Mouse (Mus musculus): Measurements from ENCODE around the gene Tbx19.

The Tbx19 gene

DNA sequence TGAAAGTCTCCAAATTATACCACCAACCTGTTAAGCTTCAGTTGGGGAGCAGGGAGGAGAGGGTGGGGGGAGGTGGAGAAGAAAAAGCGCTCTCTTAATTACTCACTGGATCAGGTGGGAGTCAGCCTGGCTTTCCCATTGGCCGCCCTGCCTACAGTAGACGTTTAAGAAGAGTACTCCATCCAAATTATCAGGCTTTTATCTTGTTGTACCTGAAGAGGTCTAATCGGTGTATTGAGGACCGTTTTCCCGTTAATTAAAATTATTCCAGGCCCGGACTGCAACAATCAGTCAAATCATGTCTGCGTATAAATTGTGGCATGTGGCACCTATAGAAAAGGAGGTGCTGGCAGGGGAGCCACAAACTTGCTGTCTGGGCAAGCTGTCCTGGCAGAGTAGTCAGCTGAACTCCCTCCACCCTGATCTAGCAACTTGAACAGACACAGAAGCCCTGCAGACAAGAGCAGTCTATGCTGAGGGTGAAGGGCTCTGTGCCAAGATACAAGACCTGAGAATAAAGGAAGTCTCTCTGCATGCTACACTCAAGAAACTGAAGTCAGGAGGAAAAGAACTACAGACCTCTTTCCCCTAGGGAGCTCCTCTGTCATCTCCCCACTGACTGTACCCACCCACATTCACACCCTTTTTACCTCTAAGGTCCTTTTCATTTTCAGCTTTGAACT is at the start of gene Tbx19:
TSS of gene Tbx19 (minus strand) at position 51 of the 683 bp plus-strand sequence.
- in situ Hi-C loops (cut with MboI, MseI) = no loop called here

DNA sequence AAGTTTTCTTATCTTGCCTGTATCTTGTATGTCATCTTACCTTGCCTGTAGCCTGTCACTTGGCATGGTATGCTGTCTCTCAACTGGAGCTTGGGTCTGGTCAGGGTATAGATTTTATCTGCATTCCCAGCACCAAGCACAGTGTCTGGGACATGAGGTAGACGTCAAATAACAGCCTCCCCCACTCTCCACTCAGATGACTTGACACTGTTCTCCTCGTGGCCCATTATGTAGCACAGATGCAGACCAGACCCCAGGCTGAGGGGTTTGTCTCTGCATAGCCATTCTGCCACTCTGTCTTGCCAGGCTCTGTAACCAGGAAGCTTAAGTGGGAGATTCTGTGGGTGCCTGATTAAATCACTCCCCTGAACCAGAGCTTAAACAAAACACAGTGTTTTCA is 45.0 kb upstream of the Tbx19 start:
- in situ Hi-C loops (cut with MboI, MseI) = no loop called here

GRCm38 (mm10) chr1:165203488-165204035 is 43.0 kb upstream of the Tbx19 start:
- in situ Hi-C loops (cut with MboI, MseI) = no loop called here

DNA sequence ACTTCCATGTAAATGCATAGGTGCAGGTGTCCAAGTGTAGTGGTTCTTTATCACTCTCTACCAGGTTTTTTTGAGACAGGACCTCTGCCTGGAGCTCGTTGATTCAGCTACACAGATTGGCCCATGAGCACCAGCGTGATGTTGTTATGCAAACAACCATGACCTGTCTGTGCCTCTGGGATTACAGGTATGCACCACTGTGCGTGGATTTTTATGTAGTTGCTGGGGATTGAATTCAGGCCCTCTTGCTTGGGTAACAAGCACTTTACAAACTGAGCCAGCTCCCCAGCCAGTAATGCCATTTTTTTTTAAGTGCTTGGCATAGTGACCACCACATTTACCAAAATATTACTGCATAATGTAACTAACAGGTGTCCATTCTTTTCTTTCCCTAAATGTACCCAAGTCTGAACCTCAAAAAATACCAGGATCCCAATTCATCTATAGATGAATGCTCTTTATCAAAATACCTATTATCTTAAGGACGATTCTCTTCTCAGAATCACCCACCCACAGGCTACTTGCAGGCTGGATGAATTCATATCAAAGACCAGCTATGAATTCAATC is 41.0 kb upstream of the Tbx19 start:
- in situ Hi-C loops (cut with MboI, MseI) = no loop called here

DNA sequence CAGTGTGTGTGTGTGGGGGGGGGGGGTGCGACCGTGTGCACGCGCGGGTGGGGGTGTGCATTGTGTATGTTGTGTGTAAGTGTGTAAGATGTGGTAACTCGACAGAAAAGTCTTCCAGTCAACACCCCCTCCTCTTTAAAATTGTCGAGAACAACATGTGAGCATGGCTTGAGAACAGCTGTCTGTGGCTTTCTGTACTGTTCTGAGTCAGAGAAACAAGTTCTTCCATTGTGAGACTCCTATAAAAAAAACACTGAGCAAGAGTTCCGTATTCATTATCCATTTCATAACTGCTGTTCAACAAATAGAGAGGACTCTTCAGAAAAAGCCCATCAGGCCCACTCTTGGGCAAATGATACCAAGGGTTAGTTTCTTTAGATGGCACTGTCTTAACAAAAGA is 40.2 kb upstream of the Tbx19 start:
- in situ Hi-C loops (cut with MboI, MseI) = no loop called here

- in situ Hi-C loops (cut with MboI, MseI) = loop anchor here (5.0 to 10.0 kb wide), 2 partner anchors 38 to 1065 kb away; partner anchors contain the start of gene Tiprl
Measured at GRCm38 (mm10) chr1:165199639-165200038, 39.1 kb upstream of the Tbx19 start.

GRCm38 (mm10) chr1:165198951-165199350 is 38.4 kb upstream of the Tbx19 start:
- in situ Hi-C loops (cut with MboI, MseI) = loop anchor here (5.0 to 10.0 kb wide), 2 partner anchors 38 to 1064 kb away; partner anchors contain the start of gene Tiprl

DNA sequence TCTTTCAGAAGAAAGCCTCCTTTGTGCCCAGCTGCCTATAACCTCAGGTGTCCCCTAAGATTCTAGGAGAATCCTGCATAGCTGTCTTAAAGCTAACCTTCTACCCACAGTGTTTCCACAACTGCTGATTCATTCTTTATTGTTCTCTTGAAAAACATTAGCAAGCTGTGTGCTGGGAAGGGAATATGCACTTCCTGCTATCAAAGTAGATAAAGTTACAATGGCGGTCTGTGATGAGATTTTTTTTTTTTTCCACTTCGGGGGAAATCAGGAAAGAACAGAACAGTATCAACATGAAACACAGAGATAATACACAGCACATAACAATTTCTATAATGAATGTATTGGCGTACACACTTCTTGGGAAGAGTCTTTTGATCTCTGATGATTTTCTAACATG is 37.3 kb upstream of the Tbx19 start:
- in situ Hi-C loops (cut with MboI, MseI) = loop anchor here (5.0 to 10.0 kb wide), 2 partner anchors 39 to 1063 kb away; partner anchors contain the start of gene Tiprl

GRCm38 (mm10) chr1:165195396-165195960 is 34.9 kb upstream of the Tbx19 start:
- in situ Hi-C loops (cut with MboI, MseI) = loop anchor here (5.0 to 10.0 kb wide), 2 partner anchors 42 to 1061 kb away; partner anchors contain the start of gene Tiprl

DNA sequence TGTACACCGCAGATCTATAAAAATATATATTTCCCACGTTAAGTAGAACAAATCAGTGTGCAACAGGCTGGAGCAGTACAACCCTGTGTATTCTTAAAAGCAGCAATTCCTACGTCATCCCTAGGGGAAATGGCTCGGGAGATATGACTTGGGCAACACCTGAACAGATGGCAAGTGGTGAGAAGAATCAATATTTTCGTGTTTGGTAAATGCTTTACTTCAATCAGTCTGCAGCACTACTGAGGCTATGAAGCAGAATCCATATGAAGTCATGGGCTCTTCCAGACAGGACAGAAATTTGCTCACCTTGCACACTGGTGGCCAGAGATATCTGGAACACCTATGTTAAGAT is 34.1 kb upstream of the Tbx19 start:
- in situ Hi-C loops (cut with MboI, MseI) = loop anchor here (5.0 to 10.0 kb wide), 2 partner anchors 43 to 1060 kb away; partner anchors contain the start of gene Tiprl

DNA sequence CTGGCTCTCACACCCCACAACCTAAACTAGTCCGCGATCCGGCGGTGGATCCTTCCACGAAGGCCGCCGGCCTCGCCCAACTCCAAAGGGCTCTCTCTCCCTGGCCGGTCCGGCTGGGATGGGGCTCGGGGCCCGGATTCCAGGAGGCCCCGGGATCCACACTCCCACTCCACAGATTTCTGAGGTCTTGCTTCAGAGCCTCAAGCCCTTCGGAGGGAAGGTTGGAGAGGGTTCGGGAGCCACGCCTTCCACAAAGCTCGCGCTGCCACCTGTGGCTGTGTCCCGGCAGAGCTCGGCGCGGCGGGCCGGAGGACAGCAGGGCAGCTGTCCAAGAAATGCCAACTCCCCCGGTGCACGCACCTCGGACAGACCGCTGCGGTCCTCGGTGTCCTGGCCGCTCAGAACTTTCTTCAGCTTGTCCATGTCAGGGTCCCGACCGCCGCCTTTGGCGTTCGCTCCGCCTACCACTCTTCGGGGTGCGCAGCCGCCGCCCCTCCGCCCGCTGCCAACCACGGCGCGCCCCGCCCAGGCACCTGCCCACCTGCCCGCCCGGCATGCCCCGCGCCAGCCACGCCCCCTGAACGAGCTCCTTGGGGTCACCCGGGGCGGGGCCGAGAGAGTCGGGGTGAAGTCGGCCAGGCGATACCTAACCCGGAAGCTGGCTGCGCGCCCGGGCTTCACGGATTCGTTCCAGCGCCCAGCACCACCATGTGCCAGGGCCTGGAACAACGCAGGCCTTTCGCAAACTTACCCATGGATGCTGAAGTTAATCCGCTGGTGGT is 33.5 kb upstream of the Tbx19 start, which contains the start of gene Sft2d2:
TSS of gene Sft2d2 (minus strand) at position 559 of the 782 bp plus-strand sequence.
- in situ Hi-C loops (cut with MboI, MseI) = loop anchor here (10.0 kb wide), 1 partner anchor 1059 kb away; no protein-coding TSS in a partner anchor

GRCm38 (mm10) chr1:165193426-165193825 is 32.9 kb upstream of the Tbx19 start:
- in situ Hi-C loops (cut with MboI, MseI) = loop anchor here (10.0 kb wide), 1 partner anchor 1059 kb away; no protein-coding TSS in a partner anchor

DNA sequence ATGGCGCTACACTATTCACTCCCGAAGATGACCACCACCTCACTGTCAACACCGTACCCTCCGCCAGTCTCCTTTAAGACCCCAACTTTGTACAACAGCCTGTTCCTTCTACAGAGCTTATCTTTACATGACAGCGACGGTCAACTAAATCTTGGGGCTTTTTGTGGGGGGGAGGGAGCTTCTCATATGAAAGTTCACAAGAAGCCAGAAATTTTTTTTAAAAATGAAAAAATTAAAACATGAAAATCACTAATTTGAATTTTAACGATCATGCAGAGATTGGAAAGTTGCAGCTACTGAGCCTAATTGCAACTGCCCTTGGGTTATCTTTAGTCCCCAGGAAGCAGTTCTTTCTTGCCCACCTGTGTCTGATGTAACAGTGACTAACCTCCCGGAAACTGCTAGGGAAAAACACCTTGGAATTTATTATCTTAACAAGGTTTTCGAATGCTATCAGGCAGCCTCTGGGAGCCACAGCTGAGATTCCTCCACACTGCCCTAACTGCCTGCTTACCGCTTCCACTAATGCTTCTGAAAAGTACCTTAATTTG is 32.2 kb upstream of the Tbx19 start:
- in situ Hi-C loops (cut with MboI, MseI) = loop anchor here (10.0 kb wide), 1 partner anchor 1058 kb away; no protein-coding TSS in a partner anchor

GRCm38 (mm10) chr1:165192102-165192501 is 31.5 kb upstream of the Tbx19 start:
- in situ Hi-C loops (cut with MboI, MseI) = loop anchor here (10.0 kb wide), 1 partner anchor 1057 kb away; no protein-coding TSS in a partner anchor

GRCm38 (mm10) chr1:165191611-165192010 is 31.0 kb upstream of the Tbx19 start:
- in situ Hi-C loops (cut with MboI, MseI) = loop anchor here (10.0 kb wide), 1 partner anchor 1057 kb away; no protein-coding TSS in a partner anchor

- in situ Hi-C loops (cut with MboI, MseI) = loop anchor here (10.0 kb wide), 1 partner anchor 1056 kb away; no protein-coding TSS in a partner anchor
Measured at GRCm38 (mm10) chr1:165190571-165191273, 30.1 kb upstream of the Tbx19 start.

GRCm38 (mm10) chr1:165190068-165190467 is 29.5 kb upstream of the Tbx19 start:
- in situ Hi-C loops (cut with MboI, MseI) = loop anchor here (10.0 kb wide), 1 partner anchor 1055 kb away; no protein-coding TSS in a partner anchor

DNA sequence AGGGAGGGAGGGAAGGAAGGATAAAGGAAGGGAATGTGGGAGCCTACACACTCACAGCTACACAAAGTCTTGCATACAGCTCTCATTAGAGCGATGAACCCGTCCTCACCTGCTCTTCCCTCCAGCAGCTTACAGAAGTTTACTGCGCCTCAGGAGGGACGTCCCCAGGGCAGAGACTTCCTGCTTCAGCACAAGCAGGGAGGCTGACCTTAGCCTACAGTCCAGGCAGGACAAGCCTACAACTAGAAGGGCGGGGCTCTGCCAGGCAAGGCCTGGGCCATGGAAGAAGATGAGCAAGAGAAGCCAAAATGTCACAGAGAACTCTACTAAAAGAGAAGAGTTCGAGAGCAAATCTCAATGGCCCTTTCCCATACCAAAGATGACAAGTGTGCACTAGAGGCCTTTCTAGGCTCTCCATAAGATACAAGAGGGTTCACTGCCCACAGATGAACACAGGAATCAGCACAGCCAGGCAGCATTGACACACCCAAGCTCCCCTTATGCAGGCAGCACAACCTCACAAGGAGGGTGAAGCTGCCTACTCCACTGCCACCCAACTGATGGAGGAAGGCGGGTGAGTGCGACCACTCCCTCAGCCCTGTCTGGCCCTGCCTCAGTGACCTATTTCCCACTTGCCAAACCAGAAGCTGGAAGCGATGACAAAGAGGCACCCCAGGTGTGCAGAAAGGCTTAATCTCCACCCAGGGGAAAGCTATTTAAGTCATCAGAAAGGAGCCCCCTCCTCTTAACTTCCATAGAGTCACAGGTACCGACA is 28.4 kb upstream of the Tbx19 start:
- in situ Hi-C loops (cut with MboI, MseI) = no loop called here

DNA sequence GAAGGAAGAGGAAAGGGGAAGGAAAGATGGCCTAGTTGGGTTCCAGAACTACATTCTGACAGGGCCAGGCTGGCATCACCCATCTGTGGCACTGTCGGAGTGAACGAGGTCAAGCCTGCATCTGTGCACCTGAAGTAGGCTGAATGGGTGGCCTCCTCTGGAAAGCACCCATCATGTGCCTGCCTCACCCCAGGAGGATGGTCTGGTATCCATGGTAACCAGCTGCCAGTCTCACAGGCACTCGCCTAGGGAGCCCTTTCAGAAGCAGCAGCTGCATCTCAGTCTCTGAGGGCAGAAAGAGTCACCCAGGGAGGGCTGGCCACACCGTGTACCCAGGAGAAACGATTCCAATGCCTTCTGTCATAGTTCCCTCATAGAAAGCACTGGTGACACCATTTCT is 26.8 kb upstream of the Tbx19 start:
- in situ Hi-C loops (cut with MboI, MseI) = no loop called here

All from T-helper 2 cell (primary cell).